Mouse (Mus musculus) heart, embryonic 10.5 days (tissue): Measurements from ENCODE around the gene 9130213A22Rik. TPM values are rescaled to one million over a fixed set of nuclear protein-coding genes. Genes with fewer than 3 reads are reported as not detected.

Source experiments
- DNase-seq: peaks from one replicate; pipeline ENCODE4 v3.0.0-alpha.2; 2017; ENCODE audit warnings: low spot score
- H3K27ac ChIP-seq: fragments of 300-500 bp; sonication (generic); 2 replicates; pipeline ENCODE4 v1.5.1; 2016; ENCODE audit warnings: mild to moderate bottlenecking
- H3K27me3 ChIP-seq: fragments of 300-500 bp; sonication (generic); 2 replicates; pipeline ENCODE4 v1.6.1; 2016; ENCODE audit warnings: mild to moderate bottlenecking; ENCODE audit not compliant: poor library complexity, insufficient read depth, severe bottlenecking
- H3K36me3 ChIP-seq: fragments of 300-500 bp; sonication (generic); 2 replicates; pipeline ENCODE4 v1.6.1; 2016; ENCODE audit warnings: mild to moderate bottlenecking, moderate library complexity
- H3K4me1 ChIP-seq: fragments of 300-500 bp; sonication (generic); 2 replicates; pipeline ENCODE4 v1.6.1; 2016; ENCODE audit warnings: mild to moderate bottlenecking
- H3K4me3 ChIP-seq: fragments of 300-500 bp; sonication (generic); 2 replicates; pipeline ENCODE4 v1.5.1; 2016; ENCODE audit warnings: mild to moderate bottlenecking, moderate library complexity
- H3K9me3 ChIP-seq: fragments of 300-500 bp; sonication (generic); 2 replicates; pipeline ENCODE4 v1.6.1; 2016; ENCODE audit warnings: mild to moderate bottlenecking, moderate library complexity
- WGBS: fragments of 180-500 bp; shearing (Covaris S2); methylation state at CpG from one replicate; pipeline ENCODE4 v1.1.7; 2016; 5-methylcytosine and 5-hydroxymethylcytosine counted together
- polyA plus RNA-seq: library from polyadenylated mRNA; unstranded; fragments of >200 nt; fragmentation: Nextera tagmentation; extraction: Ambion mirVana; gene quantifications from 2 replicates; pipeline ENCODE4 v1.2.1, GENCODE M21; 2016

9130213A22Rik gene
- polyA plus RNA-seq, 1 experiment from 2014 or later, result 0.16 TPM

- Histone ChIP-seq H3K4me3 (peak within 1 kb of the TSS; percentile 73), H3K4me1 (peaks cover 51% of the 10 kb centered on the region), H3K36me3 (no peaks in the 10 kb centered on the region), H3K27me3 (no peaks in the 10 kb centered on the region), H3K9me3 (no peaks in the 10 kb centered on the region), H3K27ac (peak within 1 kb of the TSS; percentile 92)
- WGBS, result under 1% methylated on average over 47 of the region's 47 CpGs
- peak; percentile 97 for DNase-seq
These were observed 51.7 kb downstream of the 9130213A22Rik start, which contains the start of gene Tmem107 for GRCm38 (mm10) chr11:69070590-69071222. Gene Tmem107 (plus strand): TSS chr11:69070806.

- no peak for DNase-seq
These were observed 52.3 kb downstream of the 9130213A22Rik start for GRCm38 (mm10) chr11:69070093-69070492.

More at GRCm38 (mm10) chr11:69070093-69070492, 52.3 kb downstream of the 9130213A22Rik start:
- no peaks in the 10 kb centered on the region for H3K36me3 ChIP-seq
- H3K9me3 ChIP-seq, result no peaks in the 10 kb centered on the region
- H3K27ac ChIP-seq, result peak overlapping the region; percentile 92
- under 1% methylated on average over 13 of the region's 13 CpGs for WGBS
- peak overlapping the region; percentile 73 for H3K4me3 ChIP-seq
- H3K4me1 ChIP-seq, result peaks cover 51% of the 10 kb centered on the region
- H3K27me3 ChIP-seq, result no peaks in the 10 kb centered on the region

Other genes starting within 250 kb of the 9130213A22Rik start
- gene Rnf222, start 234.0 kb downstream of the 9130213A22Rik start, polyA plus RNA-seq, result 0.09 and 0.11 TPM in 2 replicates
- gene Rpl26, start 221.0 kb downstream of the 9130213A22Rik start, polyA plus RNA-seq, result 711 and 869 TPM in 2 replicates
- not detected in 2 replicates for gene Odf4, start 195.5 kb downstream of the 9130213A22Rik start, polyA plus RNA-seq
- 10.5 and 13.4 TPM in 2 replicates for gene Arhgef15, start 165.1 kb downstream of the 9130213A22Rik start, polyA plus RNA-seq
- 1.2 and 1.5 TPM in 2 replicates for gene Slc25a35, start 154.5 kb downstream of the 9130213A22Rik start, polyA plus RNA-seq
- 79.6 and 82.1 TPM in 2 replicates for gene Rangrf, start 147.4 kb downstream of the 9130213A22Rik start, polyA plus RNA-seq
- gene Pfas, start 114.1 kb downstream of the 9130213A22Rik start, polyA plus RNA-seq, result 30.9 and 35.6 TPM in 2 replicates
- gene Ctc1, start 106.7 kb downstream of the 9130213A22Rik start, polyA plus RNA-seq, result 69.0 and 76.7 TPM in 2 replicates
- 110 and 147 TPM in 2 replicates for gene Aurkb, start 76.9 kb downstream of the 9130213A22Rik start, polyA plus RNA-seq
- 8.2 and 9.0 TPM in 2 replicates for gene Borcs6, start 62.9 kb downstream of the 9130213A22Rik start, polyA plus RNA-seq
- 29.1 and 30.4 TPM in 2 replicates for gene Tmem107, start 51.8 kb downstream of the 9130213A22Rik start, polyA plus RNA-seq
- 85.8 and 93.0 TPM in 2 replicates for gene Vamp2, start 34.1 kb downstream of the 9130213A22Rik start, polyA plus RNA-seq
- 8.0 and 8.8 TPM in 2 replicates for gene Per1, start 27.4 kb downstream of the 9130213A22Rik start, polyA plus RNA-seq
- 0.60 and 0.63 TPM in 2 replicates for gene Hes7, start 2.2 kb downstream of the 9130213A22Rik start, polyA plus RNA-seq
- 0.16 and 0.25 TPM in 2 replicates for gene Aloxe3, start 3.3 kb upstream of the 9130213A22Rik start, polyA plus RNA-seq
- gene Alox12b, start 34.4 kb upstream of the 9130213A22Rik start, polyA plus RNA-seq, result not detected in 2 replicates
- 1.1 and 1.2 TPM in 2 replicates for gene Alox8, start 75.3 kb upstream of the 9130213A22Rik start, polyA plus RNA-seq
- 0.24 and 0.46 TPM in 2 replicates for gene Gucy2e, start 114.4 kb upstream of the 9130213A22Rik start, polyA plus RNA-seq
- 20.7 and 21.4 TPM in 2 replicates for gene Cntrob, start 201.2 kb upstream of the 9130213A22Rik start, polyA plus RNA-seq
- 155 and 186 TPM in 2 replicates for gene Trappc1, start 201.4 kb upstream of the 9130213A22Rik start, polyA plus RNA-seq
- 0.45 and 0.59 TPM in 2 replicates for gene Kcnab3, start 203.7 kb upstream of the 9130213A22Rik start, polyA plus RNA-seq
- 6.4 and 9.8 TPM in 2 replicates for gene Rnf227, start 217.9 kb upstream of the 9130213A22Rik start, polyA plus RNA-seq
- 15.8 and 26.5 TPM in 2 replicates for gene Chd3, start 246.8 kb upstream of the 9130213A22Rik start, polyA plus RNA-seq